Mouse (Mus musculus) hindbrain, embryonic 16.5 days (tissue): ENCODE measurements around the gene Fgd3. TPM values are rescaled to one million over a fixed set of nuclear protein-coding genes. Genes with fewer than 3 reads are reported as not detected.

Experiments used
- ATAC-seq: fragments of 200-750 bp; cut with Nextera tagmentation; 2 replicates; pipeline ENCODE4 v1.8.0; 2017; ENCODE audit warnings: moderate TSS enrichment, moderate library complexity
- H3K27ac ChIP-seq: fragments of 300-500 bp; sonication (generic); 2 replicates; pipeline ENCODE4 v1.5.1; 2014; ENCODE audit warnings: low read depth, mild to moderate bottlenecking, control low read depth, low read length, moderate library complexity
- H3K27me3 ChIP-seq: fragments of 300-500 bp; sonication (generic); replicated peaks from 2 replicates; pipeline ENCODE4 v1.6.1; 2014; ENCODE audit warnings: low read length; ENCODE audit not compliant: control insufficient read depth, insufficient read depth
- H3K36me3 ChIP-seq: fragments of 300-500 bp; sonication (generic); 2 replicates; pipeline ENCODE4 v1.6.1; 2014; ENCODE audit warnings: mild to moderate bottlenecking, low read length, moderate library complexity, mixed read lengths; ENCODE audit not compliant: control insufficient read depth, insufficient read depth
- H3K4me1 ChIP-seq: fragments of 300-500 bp; sonication (generic); 2 replicates; pipeline ENCODE4 v1.6.1; 2014; ENCODE audit warnings: low read depth, low read length; ENCODE audit not compliant: control insufficient read depth, insufficient read depth
- H3K4me2 ChIP-seq: fragments of 300-500 bp; sonication (generic); 2 replicates; pipeline ENCODE4 v1.6.1; 2014; ENCODE audit warnings: mild to moderate bottlenecking, low read length, control low read depth, moderate library complexity
- H3K4me3 ChIP-seq: fragments of 300-500 bp; sonication (generic); 2 replicates; pipeline ENCODE4 v1.5.1; 2014; ENCODE audit warnings: mild to moderate bottlenecking, low read length, control low read depth, moderate library complexity
- H3K9ac ChIP-seq: fragments of 300-500 bp; sonication (generic); 2 replicates; pipeline ENCODE4 v1.6.1; 2014; ENCODE audit warnings: low read depth, mild to moderate bottlenecking, control low read depth, low read length, moderate library complexity
- H3K9me3 ChIP-seq: fragments of 300-500 bp; sonication (generic); 2 replicates; pipeline ENCODE4 v1.6.1; 2014; ENCODE audit warnings: mild to moderate bottlenecking, low read length, moderate library complexity; ENCODE audit not compliant: control insufficient read depth
- WGBS: fragments of 180-500 bp; shearing (Covaris S2); extraction: QIAGEN DNeasy Blood & Tissue Kit; methylation state at CpG from one replicate; pipeline ENCODE4 v1.1.7; 2014; 5-methylcytosine and 5-hydroxymethylcytosine counted together
- polyA plus RNA-seq: library from polyadenylated mRNA; unstranded; fragments of >200 nt; fragmentation: Nextera tagmentation; extraction: Ambion mirVana; gene quantifications from 2 replicates; pipeline ENCODE4 v1.2.1, GENCODE M21; 2015

Fgd3 gene
- polyA plus RNA-seq, 1 experiment from 2014 or later: 1.6 TPM

GRCm38 (mm10) chr13:49294108-49294507, 26.0 kb downstream of the Fgd3 start:
- Histone ChIP-seq H3K4me3 (no peak overlapping the region), H3K9ac (no peak overlapping the region), H3K4me2 (no peak overlapping the region), H3K36me3 (no peaks in the 10 kb centered on the region), H3K27me3 (no peaks in the 10 kb centered on the region), H3K9me3 (no peaks in the 10 kb centered on the region), H3K27ac (no peak overlapping the region), H3K4me1 (no peaks in the 10 kb centered on the region)
- no peak for ATAC-seq
- WGBS: 90% methylated on average over 9 of the region's 9 CpGs

- Histone ChIP-seq H3K36me3 (peaks cover 3% of the 10 kb centered on the region), H3K27ac (no peak overlapping the region), H3K4me2 (no peak overlapping the region), H3K4me1 (no peaks in the 10 kb centered on the region), H3K27me3 (no peaks in the 10 kb centered on the region), H3K4me3 (no peak overlapping the region), H3K9me3 (no peaks in the 10 kb centered on the region), H3K9ac (no peak overlapping the region)
- no peak for ATAC-seq
- WGBS: 93% methylated on average over 6 of the region's 6 CpGs
Measured at GRCm38 (mm10) chr13:49291949-49292348, 28.2 kb downstream of the Fgd3 start.

GRCm38 (mm10) chr13:49291398-49291797, 28.7 kb downstream of the Fgd3 start:
- H3K4me1 ChIP-seq: no peaks in the 10 kb centered on the region
- no peak overlapping the region for H3K27ac ChIP-seq
- H3K4me3 ChIP-seq: no peak overlapping the region
- WGBS: 53% methylated on average over 1 of the region's 1 CpGs
- peaks cover 3% of the 10 kb centered on the region for H3K36me3 ChIP-seq
- no peaks in the 10 kb centered on the region for H3K27me3 ChIP-seq
- ATAC-seq: no peak
- no peak overlapping the region for H3K4me2 ChIP-seq
- no peak overlapping the region for H3K9ac ChIP-seq
- no peaks in the 10 kb centered on the region for H3K9me3 ChIP-seq

GRCm38 (mm10) chr13:49287224-49287623, 32.9 kb downstream of the Fgd3 start:
- Histone ChIP-seq H3K4me2 (no peak overlapping the region), H3K27ac (no peak overlapping the region), H3K9me3 (no peaks in the 10 kb centered on the region), H3K36me3 (peaks cover 3% of the 10 kb centered on the region), H3K27me3 (no peaks in the 10 kb centered on the region), H3K4me1 (no peaks in the 10 kb centered on the region), H3K4me3 (no peak overlapping the region), H3K9ac (no peak overlapping the region)
- no peak for ATAC-seq
- WGBS: 95% methylated on average over 6 of the region's 6 CpGs

GRCm38 (mm10) chr13:49286750-49287149, 33.4 kb downstream of the Fgd3 start:
- ATAC-seq: no peak
- no peak overlapping the region for H3K9ac ChIP-seq
- 85% methylated on average over 3 of the region's 3 CpGs for WGBS

GRCm38 (mm10) chr13:49283686-49284085, 36.4 kb downstream of the Fgd3 start:
- Histone ChIP-seq H3K4me2 (no peak overlapping the region), H3K4me3 (no peak overlapping the region), H3K9ac (no peak overlapping the region), H3K36me3 (peaks cover 16% of the 10 kb centered on the region), H3K4me1 (no peaks in the 10 kb centered on the region), H3K27ac (no peak overlapping the region), H3K9me3 (no peaks in the 10 kb centered on the region), H3K27me3 (no peaks in the 10 kb centered on the region)
- WGBS: 84% methylated on average over 9 of the region's 9 CpGs
- ATAC-seq: no peak

More at GRCm38 (mm10) chr13:49286750-49287149, 33.4 kb downstream of the Fgd3 start:
- H3K27ac ChIP-seq: no peak overlapping the region
- H3K36me3 ChIP-seq: peaks cover 3% of the 10 kb centered on the region
- H3K4me2 ChIP-seq: no peak overlapping the region
- H3K27me3 ChIP-seq: no peaks in the 10 kb centered on the region
- H3K4me3 ChIP-seq: no peak overlapping the region
- no peaks in the 10 kb centered on the region for H3K4me1 ChIP-seq
- H3K9me3 ChIP-seq: no peaks in the 10 kb centered on the region

GRCm38 (mm10) chr13:49282168-49282567, 37.9 kb downstream of the Fgd3 start:
- ATAC-seq: no peak
- H3K36me3 ChIP-seq: peaks cover 15% of the 10 kb centered on the region
- H3K27me3 ChIP-seq: no peaks in the 10 kb centered on the region
- H3K4me2 ChIP-seq: no peak overlapping the region
- H3K27ac ChIP-seq: no peak overlapping the region
- H3K4me3 ChIP-seq: no peak overlapping the region
- no peak overlapping the region for H3K9ac ChIP-seq
- WGBS: 72% methylated on average over 2 of the region's 2 CpGs
- no peaks in the 10 kb centered on the region for H3K9me3 ChIP-seq
- no peaks in the 10 kb centered on the region for H3K4me1 ChIP-seq

GRCm38 (mm10) chr13:49271831-49272765, 48.0 kb downstream of the Fgd3 start:
- H3K27ac ChIP-seq: no peak overlapping the region
- WGBS: 64% methylated on average over 5 of the region's 5 CpGs
- H3K27me3 ChIP-seq: no peaks in the 10 kb centered on the region
- no peaks in the 10 kb centered on the region for H3K36me3 ChIP-seq
- no peak for ATAC-seq
- no peaks in the 10 kb centered on the region for H3K4me1 ChIP-seq
- no peak overlapping the region for H3K9ac ChIP-seq
- H3K4me2 ChIP-seq: no peak overlapping the region
- no peaks in the 10 kb centered on the region; the same call in 1 of the 2 replicates for H3K9me3 ChIP-seq
- no peak overlapping the region for H3K4me3 ChIP-seq

GRCm38 (mm10) chr13:49270500-49270899, 49.6 kb downstream of the Fgd3 start:
- ATAC-seq: no peak
- H3K36me3 ChIP-seq: no peaks in the 10 kb centered on the region
- 90% methylated on average over 8 of the region's 8 CpGs for WGBS

More at GRCm38 (mm10) chr13:49270500-49270899, 49.6 kb downstream of the Fgd3 start:
- no peak overlapping the region for H3K27ac ChIP-seq
- no peak overlapping the region for H3K4me3 ChIP-seq
- H3K27me3 ChIP-seq: no peaks in the 10 kb centered on the region
- H3K9me3 ChIP-seq: no peaks in the 10 kb centered on the region; the same call in 1 of the 2 replicates
- H3K4me1 ChIP-seq: no peaks in the 10 kb centered on the region
- H3K9ac ChIP-seq: no peak overlapping the region
- no peak overlapping the region for H3K4me2 ChIP-seq
